ENCODE assay signal across 13 mouse cellular contexts in genomic region chr6:114866619-114867018, GRCm38 (mm10).
A peak's percentile ranks its signal among the peaks of the same experiment; 100 is the strongest.
DNase-seq lines count a peak whose midpoint lies in the region; ATAC-seq lines count a peak whose summit lies in the region.
"Had no signal": no experiment of that assay in that cellular context is flagged by ENCODE, and none has a peak within 500 bp of the region (broad histone marks: within the 10 kb centered on the region; RNA-seq: fewer than 3 reads in every experiment).

No protein-coding gene starts in this region.

- peaks cover 5% of the 10 kb centered on the region; the same call in 1 of the 2 replicates for H3K36me3 ChIP-seq in heart, embryonic 11.5 days (ENCODE audit: control insufficient read depth, insufficient read depth, low read length)
- peaks cover 96% of the 10 kb centered on the region for H3K36me3 ChIP-seq in megakaryocyte, embryonic 14.5 days (replicated peaks; ENCODE audit: low read length)
- H3K36me3 ChIP-seq in kidney, embryonic 16.5 days (ENCODE audit: insufficient read depth, low read length) = peaks cover 26% of the 10 kb centered on the region

- no peak overlapping the region for H3K4me2 ChIP-seq in heart, embryonic 11.5 days
- no peak overlapping the region for H3K4me2 ChIP-seq in kidney, embryonic 16.5 days (replicated peaks; ENCODE audit: low read depth, low read length)
- H3K4me2 ChIP-seq: forebrain, embryonic 15.5 days; midbrain, embryonic 11.5 days had no signal

- no peaks in the 10 kb centered on the region for H3K9me3 ChIP-seq in heart, embryonic 11.5 days (replicated peaks; ENCODE audit: control insufficient read depth, low read length)
- H3K9me3 ChIP-seq in megakaryocyte, embryonic 14.5 days = no peaks in the 10 kb centered on the region
- H3K9me3 ChIP-seq in kidney, embryonic 16.5 days (ENCODE audit: low read length) = no peaks in the 10 kb centered on the region
- H3K9me3 ChIP-seq: forebrain, embryonic 15.5 days had no signal

- peak overlapping the region; percentile 30; the same call in 1 of the 2 replicates for H3K27ac ChIP-seq in heart, embryonic 11.5 days (ENCODE audit: low read depth, low read length)
- peak overlapping the region; percentile 55 for H3K27ac ChIP-seq in kidney, embryonic 16.5 days (ENCODE audit: low read length)
- H3K27ac ChIP-seq: forebrain, embryonic 15.5 days had no signal

- H3K9ac ChIP-seq in heart, embryonic 11.5 days (ENCODE audit: low read depth, low read length) = no peak overlapping the region
- H3K9ac ChIP-seq in kidney, embryonic 16.5 days (replicated peaks; ENCODE audit: low read length) = no peak overlapping the region
- H3K9ac ChIP-seq: forebrain, embryonic 15.5 days; liver, postnatal 0 days had no signal

- no peaks in the 10 kb centered on the region for H3K27me3 ChIP-seq in heart, embryonic 11.5 days (ENCODE audit: control insufficient read depth, insufficient read depth, low read length)
- H3K27me3 ChIP-seq in megakaryocyte, embryonic 14.5 days (replicated peaks) = no peaks in the 10 kb centered on the region
- H3K27me3 ChIP-seq in kidney, embryonic 16.5 days (ENCODE audit: insufficient read depth, low read length) = no peaks in the 10 kb centered on the region
- H3K27me3 ChIP-seq: forebrain, embryonic 15.5 days had no signal

- ATAC-seq in heart, embryonic 11.5 days (replicated peaks; ENCODE audit: insufficient number of reproducible peaks, low FRiP score, low TSS enrichment) = no peak
- ATAC-seq in megakaryocyte, adult 5-6 weeks (ENCODE audit: poor library complexity, severe bottlenecking) = no peak
- no peak for ATAC-seq in kidney, embryonic 16.5 days (ENCODE audit: low FRiP score, low TSS enrichment)
- ATAC-seq: forebrain, embryonic 15.5 days; liver, postnatal 0 days had no signal

- no peak for DNase-seq in heart, postnatal 4 days
- no peak for DNase-seq in embryo, embryonic 10.5 days (ENCODE audit: low spot score)
- DNase-seq in spleen, postnatal 10 days (ENCODE audit: low spot score in 2 of 2) = no peak
- DNase-seq: cerebellum, postnatal 25 days; liver, postnatal 0 days; right cerebral cortex, postnatal 25 days; thymus, adult 2 months had no signal

- no peak overlapping the region for H3K4me3 ChIP-seq in heart, embryonic 11.5 days (ENCODE audit: low read depth, low read length)
- peak overlapping the region; percentile 52 for H3K4me3 ChIP-seq in megakaryocyte, embryonic 14.5 days (replicated peaks)
- no peak overlapping the region for H3K4me3 ChIP-seq in kidney, embryonic 16.5 days (ENCODE audit: low read length)
- H3K4me3 ChIP-seq: forebrain, embryonic 15.5 days had no signal

- H3K4me1 ChIP-seq in heart, embryonic 11.5 days (ENCODE audit: control insufficient read depth, insufficient read depth, low read length) = peaks cover 50% of the 10 kb centered on the region
- H3K4me1 ChIP-seq in megakaryocyte, embryonic 14.5 days = peaks cover 89% of the 10 kb centered on the region
- peaks cover 36% of the 10 kb centered on the region for H3K4me1 ChIP-seq in kidney, embryonic 16.5 days (ENCODE audit: insufficient read depth, low read length)

- whole genome bisulfite sequencing in heart, embryonic 11.5 days (ENCODE audit: insufficient replicate concordance) = 56% methylated on average over 4 of the region's 4 CpGs
- 77% methylated on average over 4 of the region's 4 CpGs for WGBS in kidney, embryonic 16.5 days
